Mouse (Mus musculus) CD4-positive helper T cell, adult 2 months (primary cell): ENCODE data around the gene Cpped1.

Source experiments
- DNase-seq: peaks from one replicate; pipeline ENCODE4 v3.0.0-alpha.2; 2012; ENCODE audit warnings: low read depth, missing footprints, low spot score

Gene Cpped1

GRCm38 (mm10) chr16:11845309-11845708 is 63.9 kb downstream of the Cpped1 start:
- no peak for DNase-seq

- no peak for DNase-seq
Measured at GRCm38 (mm10) chr16:11843441-11843840, 65.8 kb downstream of the Cpped1 start.

GRCm38 (mm10) chr16:11833474-11833873 is 75.8 kb downstream of the Cpped1 start:
- DNase-seq: no peak

- no peak for DNase-seq
Measured at GRCm38 (mm10) chr16:11828816-11829215, 80.4 kb downstream of the Cpped1 start.

- no peak for DNase-seq
Measured at GRCm38 (mm10) chr16:11824833-11825232, 84.4 kb downstream of the Cpped1 start.

GRCm38 (mm10) chr16:11824385-11824784 is 84.9 kb downstream of the Cpped1 start:
- DNase-seq: no peak

- DNase-seq: no peak
Measured at GRCm38 (mm10) chr16:11820791-11821190, 88.5 kb downstream of the Cpped1 start.

- DNase-seq: no peak
Measured at GRCm38 (mm10) chr16:11814935-11815650, 94.2 kb downstream of the Cpped1 start.

GRCm38 (mm10) chr16:11812119-11812518 is 97.1 kb downstream of the Cpped1 start:
- no peak for DNase-seq

GRCm38 (mm10) chr16:11809615-11810014 is 99.6 kb downstream of the Cpped1 start:
- no peak for DNase-seq

- DNase-seq: no peak
Measured at GRCm38 (mm10) chr16:11801960-11802539, 107.2 kb downstream of the Cpped1 start.

- DNase-seq: no peak
Measured at GRCm38 (mm10) chr16:11795758-11796460, 113.3 kb downstream of the Cpped1 start.

- no peak for DNase-seq
Measured at GRCm38 (mm10) chr16:11794628-11795027, 114.6 kb downstream of the Cpped1 start.

GRCm38 (mm10) chr16:11793391-11793790 is 115.9 kb downstream of the Cpped1 start:
- no peak for DNase-seq

- DNase-seq: no peak
Measured at GRCm38 (mm10) chr16:11790476-11790875, 118.8 kb downstream of the Cpped1 start.

- no peak for DNase-seq
Measured at GRCm38 (mm10) chr16:11785806-11786205, 123.4 kb downstream of the Cpped1 start.

- DNase-seq: no peak
Measured at GRCm38 (mm10) chr16:11784354-11784753, 124.9 kb downstream of the Cpped1 start.

- DNase-seq: no peak
Measured at GRCm38 (mm10) chr16:11783337-11783736, 125.9 kb downstream of the Cpped1 start.

GRCm38 (mm10) chr16:11782082-11782481 is 127.2 kb downstream of the Cpped1 start:
- DNase-seq: no peak

- no peak for DNase-seq
Measured at GRCm38 (mm10) chr16:11778715-11779460, 130.4 kb downstream of the Cpped1 start.

GRCm38 (mm10) chr16:11778191-11778590 is 131.1 kb downstream of the Cpped1 start:
- DNase-seq: no peak

GRCm38 (mm10) chr16:11776528-11776927 is 132.7 kb downstream of the Cpped1 start:
- DNase-seq: no peak
